Mouse (Mus musculus) urinary bladder, adult 2 months (tissue): ENCODE results near the gene Etnk1. TPM values are rescaled to one million over a fixed set of nuclear protein-coding genes. Genes with fewer than 3 reads are reported as not detected.
"Not testable (repeated sequence)": the region's sequence is repeated elsewhere in the genome, so short reads cannot be mapped to it uniquely, and the experiment has no call there.

Source experiments
- DNase-seq: peaks from one replicate; pipeline ENCODE4 v3.0.0; 2022; ENCODE audit warnings: low spot score
- polyA plus RNA-seq: library from polyadenylated mRNA; depleted of rRNA; stranded (reverse); fragments of >200 nt; gene quantifications from 2 replicates; pipeline ENCODE4 v1.2.3, GENCODE M21; 2012

The Etnk1 gene
- polyA plus RNA-seq, 1 experiment, result 57.4 TPM

DNA sequence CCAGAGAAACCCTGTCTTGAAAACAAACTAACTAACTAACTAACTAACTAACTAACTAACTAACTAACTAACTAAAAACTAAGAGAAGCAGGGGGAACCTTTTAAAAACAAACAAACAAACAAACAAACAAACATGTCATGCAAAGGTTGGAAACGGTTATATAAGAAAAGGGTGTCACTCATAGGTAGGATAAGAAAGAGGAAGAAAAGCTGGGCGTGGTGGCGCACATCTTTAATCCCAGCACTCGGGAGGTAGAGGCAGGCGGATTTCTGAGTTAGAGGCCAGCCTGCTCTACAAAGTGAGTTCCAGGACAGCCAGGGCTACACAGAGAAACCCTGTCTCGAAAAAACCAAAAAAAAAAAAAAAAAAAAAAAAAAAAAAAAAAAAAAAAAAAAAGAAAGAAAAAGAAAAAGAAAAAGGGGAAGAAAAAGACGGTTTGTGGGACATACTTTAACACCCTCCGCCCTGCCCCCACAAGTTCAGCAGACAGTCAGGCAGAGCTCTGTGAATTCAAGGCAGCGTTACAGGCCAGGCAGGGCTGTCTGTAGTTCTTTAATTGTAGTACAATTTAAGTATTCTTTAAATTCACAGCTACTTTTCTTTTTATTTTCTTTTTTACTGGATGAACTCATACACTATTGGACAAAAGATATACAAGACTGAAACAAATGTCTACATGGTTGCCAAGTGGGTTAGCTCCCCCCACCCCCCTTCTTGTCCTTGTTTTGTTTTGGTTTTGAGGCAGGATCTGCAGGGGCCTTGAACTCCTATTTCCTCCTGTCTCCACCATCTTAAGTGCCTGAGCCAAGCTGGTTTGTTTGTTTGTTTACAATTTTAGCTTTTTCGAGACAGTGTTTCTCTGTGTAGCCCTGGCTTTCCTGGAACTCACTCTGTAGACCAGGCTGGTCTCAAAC is 15.7 kb upstream of the Etnk1 start:
- not testable (repeated sequence) for DNase-seq

DNA sequence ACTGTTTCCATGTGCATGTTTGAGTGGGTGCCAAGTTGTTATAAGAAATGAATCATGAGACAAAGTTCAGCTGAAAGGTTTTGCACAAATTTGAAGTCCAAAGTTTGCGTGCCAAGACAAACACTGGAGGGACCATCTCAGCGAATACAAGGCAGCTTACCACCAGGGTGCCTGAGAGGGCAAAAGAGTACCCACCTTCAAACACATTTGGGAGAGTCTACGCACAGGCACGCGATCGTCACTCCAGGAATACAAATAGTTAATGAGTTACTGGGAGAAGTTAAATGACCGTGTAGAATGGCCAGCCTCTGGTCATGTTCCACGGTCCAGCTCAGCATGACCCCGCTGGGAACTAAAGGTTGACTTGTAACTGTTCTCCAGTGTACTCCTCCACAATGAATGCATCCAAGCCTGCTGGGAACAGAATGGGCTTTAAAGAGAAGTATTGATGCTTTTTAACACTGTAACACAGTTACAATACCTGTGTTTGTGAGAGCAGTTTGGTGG is 14.6 kb upstream of the Etnk1 start:
- DNase-seq, result no peak

- DNase-seq, result no peak
Observed at GRCm38 (mm10) chr6:143153160-143153559, 13.9 kb upstream of the Etnk1 start.

GRCm38 (mm10) chr6:143153751-143154494 is 13.1 kb upstream of the Etnk1 start:
- no peak for DNase-seq

DNA sequence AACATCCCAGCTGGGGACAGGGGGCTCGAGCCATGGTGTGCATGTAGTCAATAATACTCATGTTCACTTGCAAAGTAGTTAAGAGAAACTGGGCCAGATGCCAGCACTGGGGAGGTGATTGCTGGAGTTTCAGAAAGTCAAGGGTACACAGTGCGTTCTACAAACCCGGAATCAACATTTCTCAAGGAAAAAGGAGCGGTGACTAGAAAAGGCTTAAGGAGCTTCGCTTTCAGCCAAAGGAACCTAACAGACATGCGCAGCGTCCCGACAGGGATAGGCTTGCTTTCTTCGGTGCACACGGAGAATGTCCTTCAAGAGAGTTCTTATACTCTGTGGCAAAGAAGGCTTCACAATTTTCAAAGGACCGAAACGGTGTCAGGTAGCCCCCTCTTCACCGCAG is 12.1 kb upstream of the Etnk1 start:
- DNase-seq, result no peak

GRCm38 (mm10) chr6:143155996-143156395 is 11.0 kb upstream of the Etnk1 start:
- DNase-seq, result no peak

DNA sequence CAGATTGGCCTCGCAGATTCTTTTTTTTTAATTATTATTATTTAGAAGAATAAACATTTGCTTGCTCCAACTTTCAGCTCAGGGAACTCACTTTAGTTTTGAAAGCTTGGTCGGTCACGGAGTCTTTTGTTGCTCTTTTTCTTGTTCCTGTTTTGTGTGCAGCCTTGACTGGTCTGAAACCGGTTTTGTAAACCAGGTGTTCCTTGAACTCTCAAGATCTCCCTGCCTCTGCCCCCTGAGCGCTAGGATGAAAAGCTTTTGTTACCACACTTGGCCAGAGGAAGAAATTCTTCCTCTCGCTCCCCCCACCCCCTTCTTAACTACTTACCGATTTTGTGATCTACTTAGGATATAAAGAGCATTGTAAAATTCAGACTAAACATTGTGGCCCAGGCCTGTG is 10.3 kb upstream of the Etnk1 start:
- DNase-seq, result no peak

DNA sequence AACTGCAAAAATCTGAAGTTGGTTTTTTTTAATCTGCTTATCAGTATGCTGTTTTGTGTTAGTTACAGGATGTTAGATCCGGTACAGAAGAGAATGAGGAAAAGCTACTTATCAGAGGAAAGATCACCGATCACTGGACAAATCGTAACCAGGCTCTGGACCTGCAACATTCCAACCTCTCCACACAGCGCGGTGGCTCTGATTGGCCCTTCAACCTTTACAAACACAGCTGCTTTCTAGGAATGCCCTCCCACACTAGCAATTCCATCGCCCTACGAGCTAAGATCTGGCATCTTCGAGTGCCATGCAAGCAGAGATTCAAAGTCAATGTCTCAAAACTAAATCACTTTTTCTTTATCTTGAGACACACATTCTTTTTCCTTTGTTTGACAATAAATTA is 9.6 kb upstream of the Etnk1 start:
- no peak for DNase-seq

- no peak for DNase-seq
Observed at GRCm38 (mm10) chr6:143160572-143161231, 6.3 kb upstream of the Etnk1 start.

GRCm38 (mm10) chr6:143162161-143162877 is 4.7 kb upstream of the Etnk1 start:
- peak; percentile 25 for DNase-seq

DNA sequence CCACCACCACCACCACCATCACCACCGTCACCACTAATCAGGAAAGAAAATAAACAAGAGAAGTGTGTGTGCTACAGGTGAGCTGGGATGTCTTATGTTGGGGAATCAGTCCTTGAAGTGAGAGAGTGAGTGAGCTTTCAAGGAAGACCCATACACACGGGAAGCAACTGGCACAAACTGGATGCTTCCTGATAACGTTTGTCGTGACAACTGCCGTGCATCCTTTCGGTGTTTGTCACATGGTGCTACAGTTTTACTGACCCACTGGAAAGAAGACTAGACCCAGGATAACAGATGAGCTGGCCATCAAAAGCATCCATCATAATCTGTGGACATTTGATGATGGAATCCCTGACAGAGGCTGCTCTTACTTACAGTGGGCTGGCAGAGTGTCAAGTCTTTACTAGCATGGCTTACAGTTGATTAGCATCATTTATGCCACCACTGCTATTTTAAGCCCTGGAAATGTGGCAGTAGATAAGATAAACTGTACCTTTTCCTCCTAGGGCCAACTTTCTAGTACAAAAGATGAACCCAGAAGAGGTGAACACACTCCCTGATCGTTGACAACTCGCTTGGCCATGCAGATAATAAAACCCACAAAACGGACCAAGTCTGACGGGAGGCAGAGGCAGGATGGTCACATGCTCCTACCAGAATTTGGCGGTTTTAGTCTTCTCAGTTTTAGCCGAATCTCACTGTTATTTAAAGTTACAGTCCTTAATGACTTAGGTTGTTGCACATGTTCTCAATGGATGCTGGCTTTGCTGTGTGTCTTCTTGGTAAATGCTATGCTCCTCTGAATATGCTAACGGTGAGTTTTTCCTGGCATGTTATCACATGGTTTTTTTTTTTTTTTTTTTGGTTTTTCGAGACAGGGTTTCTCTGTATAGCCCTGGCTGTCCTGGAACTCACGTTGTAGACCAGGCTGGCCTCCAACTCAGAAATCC is 2.8 kb upstream of the Etnk1 start:
- no peak for DNase-seq

DNA sequence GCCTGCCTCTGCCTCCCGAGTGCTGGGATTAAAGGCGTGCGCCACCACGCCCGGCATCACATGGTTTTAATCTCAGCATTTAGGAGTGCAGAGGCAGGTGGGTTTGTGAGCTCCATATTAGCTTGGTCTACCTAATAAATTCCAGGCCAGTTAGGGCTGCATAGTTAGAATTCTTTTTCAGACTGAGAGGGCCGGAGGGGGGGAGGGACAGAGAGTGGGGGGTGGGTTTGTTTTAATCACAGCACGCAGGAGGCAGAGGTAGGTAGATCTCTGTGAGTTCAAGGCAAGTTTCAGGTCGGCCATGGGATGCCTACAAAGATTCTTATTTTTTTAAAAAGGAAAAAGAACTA is 2.1 kb upstream of the Etnk1 start:
- no peak for DNase-seq

- no peak for DNase-seq
Observed at GRCm38 (mm10) chr6:143165404-143166257, 1.4 kb upstream of the Etnk1 start.

DNA sequence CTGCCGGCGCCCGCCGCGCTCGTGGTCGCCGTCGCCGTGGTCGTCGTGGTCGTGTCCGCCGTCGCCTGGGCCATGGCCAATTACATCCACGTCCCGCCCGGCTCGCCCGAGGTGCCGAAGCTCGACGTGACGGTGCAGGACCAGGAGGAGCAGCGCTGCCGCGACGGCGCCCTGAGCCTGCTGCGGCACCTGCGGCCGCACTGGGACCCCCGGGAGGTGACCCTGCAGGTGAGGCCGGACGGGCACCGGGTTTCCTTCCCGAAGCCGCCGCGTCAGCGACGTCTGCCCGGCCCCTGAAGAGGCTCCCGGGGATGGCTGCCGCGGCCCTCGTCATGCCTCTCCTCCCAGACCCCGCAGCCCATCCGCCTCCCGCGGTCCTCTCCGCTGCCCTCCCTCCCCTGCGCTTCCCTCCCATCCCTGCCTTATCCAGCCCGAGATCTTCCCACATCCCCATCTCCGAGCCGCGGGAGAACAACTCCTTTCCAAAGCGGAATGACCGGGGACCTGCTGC is 443 bp downstream of the Etnk1 start:
- no peak for DNase-seq

GRCm38 (mm10) chr6:143167981-143168674 is 1.1 kb downstream of the Etnk1 start:
- DNase-seq, result no peak

GRCm38 (mm10) chr6:143169385-143169784 is 2.4 kb downstream of the Etnk1 start:
- no peak for DNase-seq

DNA sequence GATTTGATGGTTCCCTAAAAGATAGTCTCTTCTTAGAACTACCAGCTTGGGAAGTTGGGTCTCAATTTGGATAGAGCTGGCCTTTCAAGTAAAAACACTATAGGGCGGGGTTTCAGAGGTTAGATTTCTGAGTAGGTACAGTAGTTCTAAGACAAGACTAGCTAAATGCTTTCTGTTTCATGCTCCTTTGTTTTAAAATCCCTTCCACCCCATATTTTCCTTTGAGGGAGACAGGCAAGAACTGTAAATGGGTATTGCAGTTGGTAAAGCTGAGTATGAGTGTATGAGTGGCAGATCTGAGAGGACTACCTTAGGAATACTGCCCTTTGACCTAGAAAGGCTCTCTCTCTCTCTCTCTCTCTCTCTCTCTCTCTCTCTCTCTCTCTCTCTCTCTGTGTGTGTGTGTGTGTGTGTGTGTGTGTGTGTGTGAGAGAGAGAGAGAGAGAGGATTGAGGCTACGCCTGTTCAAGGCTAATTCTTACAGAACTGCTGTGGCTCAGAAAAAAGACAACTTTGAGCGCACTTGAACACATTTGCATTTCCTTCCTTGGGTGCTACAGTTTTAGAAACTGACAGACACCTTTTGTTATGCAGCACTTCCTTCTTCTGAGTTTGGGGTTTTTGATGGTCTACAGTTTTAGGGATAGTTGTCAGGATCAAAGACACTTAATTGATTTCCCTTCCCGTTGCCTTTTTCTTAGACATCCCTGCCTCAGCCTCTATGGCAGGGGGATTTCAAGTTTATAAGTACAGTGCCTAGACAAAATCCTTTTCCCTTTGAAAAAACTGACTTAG is 3.3 kb downstream of the Etnk1 start:
- no peak for DNase-seq

DNA sequence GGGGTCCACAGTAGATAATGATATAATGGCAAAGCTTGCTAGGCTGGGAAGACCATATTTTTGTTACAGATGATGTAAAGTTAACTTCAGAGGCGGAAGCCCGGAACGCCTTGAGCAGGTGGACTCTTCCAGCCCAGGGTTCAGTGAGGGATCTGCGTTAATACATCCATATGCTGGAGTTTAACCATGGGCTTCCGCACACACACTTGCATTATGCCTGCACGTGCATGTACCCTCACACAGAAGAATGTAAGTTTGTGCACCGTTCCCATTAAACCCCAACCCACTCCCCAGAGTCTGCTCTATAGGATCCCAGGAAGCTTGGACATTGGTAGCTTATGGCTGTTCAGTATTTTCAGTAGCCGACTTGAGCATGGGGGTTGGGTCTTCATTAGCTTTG is 4.0 kb downstream of the Etnk1 start:
- DNase-seq, result no peak
